Mouse (Mus musculus) megakaryocyte, embryonic 14.5 days (primary cell): ENCODE data around the gene Gm19935.

Experiments used
- FLI1 ChIP-seq: IDR thresholded peaks from 2 replicates; pipeline ENCODE4 v1.6.1; 2012; ENCODE audit warnings: low read length, inconsistent platforms, mixed read lengths
- GATA1 ChIP-seq: IDR thresholded peaks from 3 replicates; pipeline ENCODE4 v1.6.1; 2012; ENCODE audit warnings: mixed read lengths, low read length, inconsistent platforms, borderline replicate concordance

GRCm38 (mm10) chr8:90856952-90857351, 39.8 kb upstream of the Gm19935 start:
- TF ChIP-seq GATA1: no peak
- no peak for TF ChIP-seq FLI1
